Mouse (Mus musculus): ENCODE data around the gene Rnf113a1. TPM values are rescaled to one million over a fixed set of nuclear protein-coding genes. Genes with fewer than 3 reads are reported as not detected.

The Rnf113a1 gene
- 5.3 and 6.3 TPM in 2 replicates for polyA plus RNA-seq (2015; fragmentation: Nextera tagmentation; extraction: Ambion mirVana)

GRCm38 (mm10) chrX:37191105-37191743 is at the start of gene Rnf113a1, which contains the start of gene Ndufa1:
Gene Rnf113a1, plus strand, starts transcription at chrX:37191245.
Gene Ndufa1, minus strand, starts transcription at chrX:37191163.

DNA sequence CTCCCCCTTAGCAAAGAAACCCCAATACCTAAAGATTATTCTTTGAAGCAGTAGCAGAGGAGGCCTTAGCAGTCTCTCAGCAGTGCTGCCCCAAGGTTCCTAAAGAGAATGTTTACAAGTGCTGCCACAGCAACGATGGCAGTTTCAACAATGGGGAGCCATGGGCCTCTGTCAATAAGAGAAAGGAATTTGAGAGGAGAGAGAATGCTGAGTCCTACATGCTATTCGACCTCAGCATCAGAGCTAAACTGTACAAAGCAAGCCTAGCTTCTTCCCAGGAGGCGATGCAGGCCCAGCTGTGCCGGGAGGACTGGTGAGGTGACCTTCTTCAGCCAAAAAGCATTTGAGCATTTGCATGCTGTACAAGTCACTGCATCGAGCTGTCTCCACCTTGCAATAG is 22.3 kb upstream of the Rnf113a1 start, which contains the start of gene Akap14:
Akap14 (minus strand) TSS at position 101 of the 400 bp plus-strand sequence.

DNA sequence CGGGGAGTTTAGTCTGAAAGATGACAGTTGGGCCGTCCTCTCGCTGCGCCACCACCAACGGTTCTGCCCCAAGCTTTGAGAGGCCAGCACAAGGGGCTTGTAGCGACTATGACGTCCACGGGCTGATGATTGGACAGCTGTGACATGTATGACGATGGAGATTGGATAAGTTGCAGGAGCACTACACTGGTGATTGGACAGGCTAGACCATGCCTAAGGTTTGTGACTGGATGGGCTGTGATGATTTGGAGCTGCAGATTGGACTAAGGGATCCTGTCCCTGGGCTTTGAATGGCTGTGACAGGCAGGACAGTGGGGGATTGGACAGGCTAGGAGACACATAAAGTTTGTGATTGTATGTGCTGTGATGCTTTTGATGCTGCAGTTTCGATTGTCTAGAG is 19.9 kb downstream of the Rnf113a1 start, which contains the start of gene Gm9:
Gm9 (minus strand) TSS at position 101 of the 400 bp plus-strand sequence.

GRCm38 (mm10) chrX:37222158-37222557 is 31.1 kb downstream of the Rnf113a1 start, which contains the start of gene Rhox1:
Gene Rhox1, minus strand, starts transcription at chrX:37222258.

Other genes starting within 250 kb of the Rnf113a1 start
- 7.2 and 8.9 TPM in 2 replicates for gene Sept6, start 199.5 kb upstream of the Rnf113a1 start, polyA plus RNA-seq (2015; fragmentation: Nextera tagmentation; extraction: Ambion mirVana)
- gene Sowahd, start 142.4 kb upstream of the Rnf113a1 start, polyA plus RNA-seq (2015; fragmentation: Nextera tagmentation; extraction: Ambion mirVana) = 0.12 and 0.36 TPM in 2 replicates
- 658 and 701 TPM in 2 replicates for gene Rpl39, start 105.8 kb upstream of the Rnf113a1 start, polyA plus RNA-seq (2015; fragmentation: Nextera tagmentation; extraction: Ambion mirVana)
- gene Upf3b, start 80.9 kb upstream of the Rnf113a1 start, polyA plus RNA-seq (2015; fragmentation: Nextera tagmentation; extraction: Ambion mirVana) = 21.4 and 22.3 TPM in 2 replicates
- 10.0 and 12.0 TPM in 2 replicates for gene Nkap, start 64.5 kb upstream of the Rnf113a1 start, polyA plus RNA-seq (2015; fragmentation: Nextera tagmentation; extraction: Ambion mirVana)
- gene Akap14, start 22.4 kb upstream of the Rnf113a1 start, polyA plus RNA-seq (2015; fragmentation: Nextera tagmentation; extraction: Ambion mirVana) = 0.17 and 0.18 TPM in 2 replicates
- gene Ndufa1, start 82 bp upstream of the Rnf113a1 start, polyA plus RNA-seq (2015; fragmentation: Nextera tagmentation; extraction: Ambion mirVana) = 372 and 394 TPM in 2 replicates
- gene Gm9, start 19.8 kb downstream of the Rnf113a1 start, polyA plus RNA-seq (2015; fragmentation: Nextera tagmentation; extraction: Ambion mirVana) = not detected in 2 replicates
- gene Rhox1, start 31.0 kb downstream of the Rnf113a1 start, polyA plus RNA-seq (2015; fragmentation: Nextera tagmentation; extraction: Ambion mirVana) = not detected in 2 replicates
- gene Rhox2a, start 53.7 kb downstream of the Rnf113a1 start, polyA plus RNA-seq (2015; fragmentation: Nextera tagmentation; extraction: Ambion mirVana) = not detected in 2 replicates
- gene Rhox3a, start 58.7 kb downstream of the Rnf113a1 start, polyA plus RNA-seq (2015; fragmentation: Nextera tagmentation; extraction: Ambion mirVana) = not detected in 2 replicates
- gene Rhox4a, start 74.1 kb downstream of the Rnf113a1 start, polyA plus RNA-seq (2015; fragmentation: Nextera tagmentation; extraction: Ambion mirVana) = not detected in 2 replicates
- not detected in 2 replicates for gene Rhox3a2, start 188.8 kb downstream of the Rnf113a1 start, polyA plus RNA-seq (2015; fragmentation: Nextera tagmentation; extraction: Ambion mirVana)
- not detected in 2 replicates for gene Rhox4a2, start 199.6 kb downstream of the Rnf113a1 start, polyA plus RNA-seq (2015; fragmentation: Nextera tagmentation; extraction: Ambion mirVana)
- gene Rhox2b, start 220.8 kb downstream of the Rnf113a1 start, polyA plus RNA-seq (2015; fragmentation: Nextera tagmentation; extraction: Ambion mirVana) = not detected in 2 replicates
- gene Rhox4b, start 241.2 kb downstream of the Rnf113a1 start, polyA plus RNA-seq (2015; fragmentation: Nextera tagmentation; extraction: Ambion mirVana) = not detected in 2 replicates